Mouse (Mus musculus) stomach, embryonic 14.5 days (tissue): Measurements from ENCODE around the gene Tnfsf14. TPM values are rescaled to one million over a fixed set of nuclear protein-coding genes. Genes with fewer than 3 reads are reported as not detected.

Experiments used
- ATAC-seq: fragments of 200-750 bp; cut with Nextera tagmentation; 2 replicates; pipeline ENCODE4 v1.8.0; 2017; ENCODE audit warnings: low read depth, moderate TSS enrichment; ENCODE audit not compliant: insufficient number of reproducible peaks, insufficient read depth, low FRiP score
- H3K27ac ChIP-seq: fragments of 300-500 bp; sonication (generic); 2 replicates; pipeline ENCODE4 v1.5.1; 2014; ENCODE audit warnings: mild to moderate bottlenecking, low read length, moderate library complexity, mixed read lengths
- H3K27me3 ChIP-seq: fragments of 300-500 bp; sonication (generic); 2 replicates; pipeline ENCODE4 v1.6.1; 2014; ENCODE audit warnings: low read length, control low read depth, mixed read lengths; ENCODE audit not compliant: control insufficient read depth, insufficient read depth
- H3K36me3 ChIP-seq: fragments of 300-500 bp; sonication (generic); 2 replicates; pipeline ENCODE4 v1.6.1; 2014; ENCODE audit warnings: mild to moderate bottlenecking, control low read depth, low read length, moderate library complexity, mixed read lengths; ENCODE audit not compliant: control insufficient read depth, insufficient read depth
- H3K4me1 ChIP-seq: fragments of 300-500 bp; sonication (generic); 2 replicates; pipeline ENCODE4 v1.6.1; 2014; ENCODE audit warnings: low read length, control low read depth, mixed read lengths; ENCODE audit not compliant: control insufficient read depth, insufficient read depth
- H3K4me2 ChIP-seq: fragments of 300-500 bp; sonication (generic); replicated peaks from 2 replicates; pipeline ENCODE4 v1.6.1; 2014; ENCODE audit warnings: low read depth, low read length, control low read depth
- H3K4me3 ChIP-seq: fragments of 300-500 bp; sonication (generic); 2 replicates; pipeline ENCODE4 v1.5.1; 2014; ENCODE audit warnings: low read depth, low read length, control low read depth
- H3K9ac ChIP-seq: fragments of 300-500 bp; sonication (generic); replicated peaks from 2 replicates; pipeline ENCODE4 v1.6.1; 2014; ENCODE audit warnings: low read depth, mild to moderate bottlenecking, control low read depth, low read length, moderate library complexity, mixed read lengths
- H3K9me3 ChIP-seq: fragments of 300-500 bp; sonication (generic); 2 replicates; pipeline ENCODE4 v1.6.1; 2016; ENCODE audit warnings: low read depth, low read length, control low read depth; ENCODE audit not compliant: control insufficient read depth
- WGBS: fragments of 180-500 bp; shearing (Covaris S2); extraction: QIAGEN DNeasy Blood & Tissue Kit; methylation state at CpG from one replicate; pipeline ENCODE4 v1.1.7; 2014; 5-methylcytosine and 5-hydroxymethylcytosine counted together
- polyA plus RNA-seq: library from polyadenylated mRNA; unstranded; fragments of >200 nt; fragmentation: Nextera tagmentation; extraction: Ambion mirVana; gene quantifications from 2 replicates; pipeline ENCODE4 v1.2.1, GENCODE M21; 2014

Gene Tnfsf14
- polyA plus RNA-seq: 0.31 TPM in 1 of 2 replicates, not detected in the other

DNA sequence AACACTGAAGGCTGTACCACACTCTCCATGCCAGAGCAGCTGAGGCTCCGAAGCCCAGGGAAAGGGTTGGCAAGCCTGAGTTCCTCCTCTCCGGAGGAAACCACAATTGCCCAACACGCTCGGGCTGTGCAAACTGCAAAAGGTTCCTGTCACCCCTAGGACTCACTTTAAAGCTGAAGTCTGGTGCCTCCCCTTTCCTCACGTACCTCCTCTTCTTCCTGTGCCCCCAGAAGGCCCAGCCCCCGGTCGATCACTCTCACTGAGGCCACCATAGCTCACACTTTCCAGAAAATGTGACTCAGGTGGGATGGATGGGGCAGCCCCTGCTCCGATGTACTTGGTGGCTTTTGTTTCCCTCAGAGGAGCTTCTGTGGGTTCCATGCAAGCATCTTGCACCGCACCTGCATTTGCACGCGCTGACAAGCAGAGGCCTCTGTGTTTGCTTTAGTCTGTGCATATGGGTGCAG, at the start of gene Tnfsf14:
Tnfsf14 (minus strand) TSS at position 137 of the 467 bp plus-strand sequence.
- H3K36me3 ChIP-seq: no peaks in the 10 kb centered on the region
- no peaks in the 10 kb centered on the region for H3K9me3 ChIP-seq
- H3K4me1 ChIP-seq: no peaks in the 10 kb centered on the region
- no peak within 1 kb of the TSS for H3K4me3 ChIP-seq
- no peak within 1 kb of the TSS for H3K27ac ChIP-seq
- no peaks in the 10 kb centered on the region for H3K27me3 ChIP-seq
- ATAC-seq: no peak
- H3K4me2 ChIP-seq: no peak within 1 kb of the TSS
- WGBS: 71% methylated on average over 11 of the region's 11 CpGs
- H3K9ac ChIP-seq: no peak within 1 kb of the TSS

DNA sequence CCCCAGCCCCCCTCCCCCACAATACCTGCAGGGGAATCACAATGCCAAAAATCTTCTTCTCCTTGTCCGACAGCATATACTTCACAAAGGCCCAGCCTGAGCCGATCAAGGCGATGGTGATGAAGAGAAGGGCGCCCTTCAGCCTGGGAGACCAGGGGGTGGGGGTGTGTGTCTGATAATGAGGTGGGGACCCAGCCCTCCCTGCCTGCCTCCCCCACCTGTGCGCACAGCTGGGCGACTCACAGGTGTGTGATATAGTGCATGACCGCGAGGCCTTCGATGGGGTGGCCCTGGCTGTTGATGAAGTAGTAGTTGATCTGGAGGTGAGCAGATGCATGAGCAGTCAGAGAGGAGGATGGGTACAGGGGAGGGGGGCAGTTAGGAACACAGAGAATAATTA, 43.2 kb upstream of the Tnfsf14 start:
- ATAC-seq: no peak
- Histone ChIP-seq H3K4me3 (no peak overlapping the region), H3K36me3 (peaks cover 32% of the 10 kb centered on the region), H3K27ac (no peak overlapping the region), H3K4me2 (no peak overlapping the region), H3K9me3 (no peaks in the 10 kb centered on the region; the same call in 1 of the 2 replicates), H3K27me3 (no peaks in the 10 kb centered on the region), H3K4me1 (no peaks in the 10 kb centered on the region), H3K9ac (no peak overlapping the region)
- WGBS: 92% methylated on average over 9 of the region's 9 CpGs

DNA sequence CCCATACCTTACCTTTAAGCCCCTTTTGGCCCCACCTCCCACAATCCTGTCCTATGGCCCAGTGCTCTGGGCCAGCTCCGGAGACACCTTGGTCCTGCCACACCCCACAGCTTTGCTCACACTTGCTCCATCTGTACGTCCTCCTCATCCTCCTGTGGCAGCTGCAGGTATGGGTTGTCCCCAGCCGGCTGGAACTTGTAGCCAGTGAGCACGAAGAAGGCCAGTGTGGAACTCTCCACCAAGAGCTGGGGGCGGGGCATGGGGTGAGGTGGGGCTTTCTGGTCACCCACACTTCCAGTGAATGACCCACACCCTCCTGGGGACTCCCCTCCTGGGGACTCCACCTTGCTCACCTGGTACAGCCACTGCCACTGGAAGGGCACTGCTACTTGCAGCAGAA, 41.8 kb upstream of the Tnfsf14 start:
- ATAC-seq: no peak
- no peaks in the 10 kb centered on the region for H3K4me1 ChIP-seq
- H3K36me3 ChIP-seq: peaks cover 26% of the 10 kb centered on the region
- H3K4me3 ChIP-seq: no peak overlapping the region
- H3K4me2 ChIP-seq: no peak overlapping the region
- no peak overlapping the region for H3K9ac ChIP-seq
- WGBS: 87% methylated on average over 5 of the region's 5 CpGs
- no peak overlapping the region for H3K27ac ChIP-seq
- no peaks in the 10 kb centered on the region for H3K27me3 ChIP-seq
- H3K9me3 ChIP-seq: no peaks in the 10 kb centered on the region

DNA sequence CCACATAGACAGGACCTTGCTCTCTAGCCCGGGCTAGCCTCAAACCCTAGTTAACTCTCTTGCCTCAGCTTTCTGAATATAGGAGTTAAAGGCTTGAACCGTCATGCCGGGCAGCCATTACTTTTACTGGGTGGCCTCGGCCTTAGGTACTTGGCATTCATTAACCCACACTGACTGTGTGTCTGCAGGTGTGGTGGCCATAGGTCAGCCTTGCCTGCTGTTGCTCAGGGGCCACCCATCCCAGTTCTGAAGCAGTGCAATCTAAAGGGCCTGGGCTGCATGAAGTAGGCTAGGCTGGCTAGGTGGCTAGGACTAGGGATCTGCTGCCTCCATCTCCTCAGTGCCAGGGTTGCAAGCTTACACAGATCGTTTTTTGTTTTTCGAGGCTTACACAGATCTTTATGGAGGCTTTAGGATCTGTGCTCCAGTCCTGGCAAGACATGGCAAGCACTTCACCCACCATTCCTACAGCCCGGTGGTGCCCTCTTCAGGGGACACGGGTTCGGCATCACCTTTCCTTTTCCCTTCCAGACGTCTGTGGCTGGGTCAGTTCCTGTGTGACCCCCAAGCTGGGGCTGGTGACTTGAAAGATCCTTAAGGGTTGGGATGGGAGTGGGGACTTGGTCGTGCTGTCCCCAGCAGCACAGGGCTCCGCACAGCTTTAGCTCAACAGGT, 40.4 kb upstream of the Tnfsf14 start:
- no peaks in the 10 kb centered on the region for H3K27me3 ChIP-seq
- 78% methylated on average over 12 of the region's 12 CpGs for WGBS
- no peak overlapping the region for H3K9ac ChIP-seq
- no peak overlapping the region for H3K4me3 ChIP-seq
- no peak overlapping the region for H3K4me2 ChIP-seq
- no peak for ATAC-seq
- no peaks in the 10 kb centered on the region for H3K9me3 ChIP-seq
- H3K27ac ChIP-seq: no peak overlapping the region
- H3K36me3 ChIP-seq: peaks cover 26% of the 10 kb centered on the region
- H3K4me1 ChIP-seq: no peaks in the 10 kb centered on the region

DNA sequence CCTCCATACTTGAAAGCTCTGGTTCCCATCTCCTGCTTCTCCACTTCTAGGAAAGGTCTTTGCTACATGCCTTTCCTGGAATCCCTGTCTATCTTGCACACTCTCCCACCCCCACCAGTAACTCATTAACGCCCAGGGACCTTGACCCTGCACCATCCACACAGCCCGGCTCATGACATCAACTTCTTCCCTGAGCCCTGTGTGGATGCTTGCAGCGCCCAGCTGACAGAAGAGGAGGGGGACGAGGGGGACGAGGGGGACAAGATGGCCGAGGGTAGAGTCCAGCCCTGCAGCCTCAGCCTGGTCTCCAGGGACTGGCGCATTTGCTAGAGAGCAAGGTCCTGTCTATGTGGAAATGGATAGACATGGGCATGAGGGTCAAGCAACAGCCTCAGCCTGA, 39.1 kb upstream of the Tnfsf14 start:
- no peak overlapping the region for H3K4me2 ChIP-seq
- H3K9me3 ChIP-seq: no peaks in the 10 kb centered on the region
- no peaks in the 10 kb centered on the region for H3K4me1 ChIP-seq
- no peak overlapping the region for H3K9ac ChIP-seq
- peaks cover 26% of the 10 kb centered on the region for H3K36me3 ChIP-seq
- H3K4me3 ChIP-seq: no peak overlapping the region
- H3K27me3 ChIP-seq: no peaks in the 10 kb centered on the region
- no peak overlapping the region for H3K27ac ChIP-seq
- WGBS: 29% methylated on average over 7 of the region's 7 CpGs
- ATAC-seq: no peak

DNA sequence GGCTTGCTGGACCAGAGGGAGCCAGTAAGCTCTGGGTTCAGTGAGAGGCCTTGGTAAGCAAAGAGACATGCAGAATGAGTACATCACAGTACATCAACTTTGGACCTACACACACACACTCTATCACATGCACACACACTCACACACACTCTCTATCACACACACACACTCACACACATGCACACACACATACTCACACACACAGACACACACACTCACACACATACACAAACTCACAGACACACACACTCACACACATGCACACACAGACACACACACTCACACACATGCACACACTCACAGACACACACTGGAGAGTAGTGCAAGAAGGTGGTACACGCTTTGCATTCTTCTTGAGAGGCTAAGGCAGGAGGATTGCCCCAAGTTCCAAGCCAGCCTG, 38.2 kb upstream of the Tnfsf14 start:
- no peak overlapping the region for H3K4me3 ChIP-seq
- no peaks in the 10 kb centered on the region for H3K4me1 ChIP-seq
- H3K27ac ChIP-seq: no peak overlapping the region
- no peaks in the 10 kb centered on the region for H3K9me3 ChIP-seq
- H3K4me2 ChIP-seq: no peak overlapping the region
- H3K36me3 ChIP-seq: peaks cover 19% of the 10 kb centered on the region
- no peaks in the 10 kb centered on the region for H3K27me3 ChIP-seq
- H3K9ac ChIP-seq: no peak overlapping the region
- WGBS: 79% methylated on average over 1 of the region's 1 CpGs
- no peak for ATAC-seq

DNA sequence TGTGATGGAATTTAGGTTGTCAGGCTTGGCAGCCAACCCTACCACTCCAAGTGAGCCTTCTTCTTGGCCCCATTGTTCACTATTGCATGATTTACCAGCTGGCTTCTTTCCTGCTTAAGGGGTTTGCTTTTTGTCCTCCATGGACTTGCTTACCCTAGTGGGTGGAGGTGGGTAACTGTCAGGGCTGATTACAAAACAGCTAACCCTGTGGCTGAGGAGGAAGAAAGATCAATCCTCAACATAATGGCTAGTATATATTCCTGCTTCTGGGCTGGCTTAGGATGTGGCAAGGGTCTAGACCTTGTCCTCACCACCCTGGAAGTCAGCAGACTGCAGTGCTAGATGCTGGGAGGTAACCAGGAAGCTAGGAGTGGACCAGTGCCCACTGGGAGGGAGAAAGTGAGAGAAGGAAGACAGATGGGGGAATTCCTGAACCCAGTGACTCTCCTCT, 37.4 kb upstream of the Tnfsf14 start:
- Histone ChIP-seq H3K27ac (no peak overlapping the region), H3K27me3 (no peaks in the 10 kb centered on the region)
- no peak; the same call in 1 of the 2 replicates for ATAC-seq

DNA sequence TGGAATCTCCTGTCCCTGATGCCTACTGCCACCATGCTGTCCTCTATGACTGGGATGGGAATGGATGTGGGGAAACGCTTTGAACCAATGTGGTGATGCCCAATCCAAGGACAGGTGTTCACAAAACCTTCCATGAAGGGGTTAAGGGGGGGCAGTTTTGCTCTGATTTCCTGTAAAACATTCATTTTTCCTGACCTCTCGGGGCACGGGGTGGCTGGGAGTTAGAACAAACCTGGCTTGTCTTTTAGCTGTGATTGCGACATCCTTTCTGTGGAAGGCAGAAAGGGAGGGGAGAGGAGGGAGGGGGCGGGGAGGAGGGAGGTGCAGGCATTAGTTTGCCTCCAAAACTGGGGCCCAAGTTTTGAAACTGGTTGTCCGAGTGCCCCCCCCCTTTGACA, 36.8 kb upstream of the Tnfsf14 start:
- no peak overlapping the region for H3K4me3 ChIP-seq
- no peaks in the 10 kb centered on the region for H3K9me3 ChIP-seq
- 42% methylated on average over 6 of the region's 6 CpGs for WGBS
- ATAC-seq: no peak
- no peak overlapping the region for H3K9ac ChIP-seq
- no peak overlapping the region for H3K27ac ChIP-seq
- H3K4me1 ChIP-seq: no peaks in the 10 kb centered on the region
- H3K27me3 ChIP-seq: no peaks in the 10 kb centered on the region
- H3K36me3 ChIP-seq: peaks cover 9% of the 10 kb centered on the region; the same call in 1 of the 2 replicates
- no peak overlapping the region for H3K4me2 ChIP-seq

More for the DNA sequence above, 37.4 kb upstream of the Tnfsf14 start:
- peaks cover 14% of the 10 kb centered on the region; the same call in 1 of the 2 replicates for H3K36me3 ChIP-seq
- H3K4me2 ChIP-seq: no peak overlapping the region
- H3K4me1 ChIP-seq: no peaks in the 10 kb centered on the region
- no peak overlapping the region for H3K9ac ChIP-seq
- no peaks in the 10 kb centered on the region for H3K9me3 ChIP-seq
- no peak overlapping the region for H3K4me3 ChIP-seq
